Comparison of ENCODE assay signal across 8 mouse cellular contexts in the genomic region with DNA sequence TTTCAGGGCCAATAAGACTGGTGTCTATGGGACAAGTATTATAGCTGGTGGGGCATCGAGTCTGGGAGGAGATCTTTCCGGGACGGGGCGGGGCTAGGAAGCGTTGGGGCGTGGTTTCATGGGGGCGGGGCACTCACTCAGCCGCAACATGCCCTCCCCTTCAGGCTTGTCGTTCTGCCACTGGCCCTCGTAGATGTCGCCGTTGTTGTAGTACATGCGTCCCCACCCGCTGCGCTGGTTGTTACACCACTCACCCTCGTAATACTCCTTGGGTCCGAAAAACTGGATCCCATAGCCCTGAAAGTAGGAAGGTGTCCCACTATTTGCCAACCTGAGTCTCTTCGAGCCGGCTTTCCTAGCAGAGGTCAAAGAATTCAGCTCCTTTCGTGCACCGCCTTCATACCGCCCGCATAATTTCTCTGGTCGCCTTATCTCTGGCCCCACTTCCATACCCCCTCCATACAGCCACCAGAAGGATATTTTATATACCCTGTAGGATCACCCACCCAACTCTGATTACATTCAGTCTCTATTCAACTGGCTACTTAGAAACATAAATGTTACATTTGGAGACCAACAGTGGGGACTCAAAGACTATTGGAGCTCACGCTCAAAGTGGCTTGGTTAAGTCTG. TPM values are rescaled to one million over a fixed set of nuclear protein-coding genes. Genes with fewer than 3 reads are reported as not detected.
A peak's percentile ranks its signal among the peaks of the same experiment; 100 is the strongest.
DNase-seq lines count a peak whose midpoint lies in the region; ATAC-seq lines count a peak whose summit lies in the region.

No protein-coding gene starts in this region.

- H3K4me1 ChIP-seq in forebrain, embryonic 11.5 days (replicated peaks; ENCODE audit: control insufficient read depth, insufficient read depth, low read length) = no peaks in the 10 kb centered on the region

- H3K9ac ChIP-seq in forebrain, embryonic 11.5 days (ENCODE audit: low read length) = no peak overlapping the region

- 4% methylated on average over 25 of the region's 25 CpGs for WGBS in forebrain, embryonic 11.5 days

- H3K4me2 ChIP-seq in forebrain, embryonic 11.5 days (ENCODE audit: low read depth, low read length, severe bottlenecking) = peak overlapping the region; percentile 51

- ATAC-seq in forebrain, embryonic 11.5 days (replicated peaks; ENCODE audit: low FRiP score) = no peak
- peak; percentile 94 for ATAC-seq in megakaryocyte progenitor cell, adult 5-6 weeks (replicated peaks; ENCODE audit: poor library complexity)

- intact Hi-C loops in heart, postnatal 14 days (cut with DNase I) = no loop called here

- no peak overlapping the region for H3K27ac ChIP-seq in forebrain, embryonic 11.5 days (ENCODE audit: low read depth, low read length)

- no peaks in the 10 kb centered on the region for H3K9me3 ChIP-seq in forebrain, embryonic 11.5 days (ENCODE audit: control insufficient read depth, low read length)

- H3K36me3 ChIP-seq in forebrain, embryonic 11.5 days (ENCODE audit: control insufficient read depth, insufficient read depth, low read length) = no peaks in the 10 kb centered on the region

- peak; percentile 91 for DNase-seq in CD4-positive, CD25-positive, alpha-beta regulatory T cell, adult 2 months (ENCODE audit: low read depth, low spot score)
- peak; percentile 70 for DNase-seq in adrenal gland, adult 8-10 months
- DNase-seq in forebrain, embryonic 11.5 days (ENCODE audit: low spot score) = peak; percentile 77
- peak; percentile 77 to 84 for DNase-seq in heart, postnatal 14 days
- DNase-seq in kidney, postnatal 36 days = peak; percentile 88 to 93
- peak; percentile 89 for DNase-seq in spleen, postnatal 14 days (ENCODE audit: low spot score in 2 of 2)
- no peak for DNase-seq in left cerebral cortex, adult 9 months (ENCODE audit: low spot score in 2 of 2)

- H3K4me3 ChIP-seq in forebrain, embryonic 11.5 days (ENCODE audit: low read depth, low read length) = peak overlapping the region; percentile 11

- no peaks in the 10 kb centered on the region for H3K27me3 ChIP-seq in forebrain, embryonic 11.5 days (ENCODE audit: control insufficient read depth, insufficient read depth, low read length)

RNA-seq across cellular contexts. Expression of a gene that starts 7.6 kb away (rescaled TPM):
- total RNA-seq in adrenal gland, adult 8-10 months (2022) = not detected
- not detected in 2 replicates for polyA plus RNA-seq in forebrain, embryonic 11.5 days (2014; fragmentation: Nextera tagmentation; extraction: Ambion mirVana)
- under 1 TPM in 1 of 2 experiments, not detected in 1; 0.93 TPM for total RNA-seq in heart, postnatal 14 days (2021)
- total RNA-seq in megakaryocyte progenitor cell, adult 5-6 weeks (2015) = not detected in 2 replicates
- total RNA-seq in megakaryocyte progenitor cell, adult 5-6 weeks (2017) = not detected in 2 replicates

RNA-seq across cellular contexts. Expression of a gene that starts 24.4 kb away (rescaled TPM):
- total RNA-seq in adrenal gland, adult 8-10 months (2022) = 10 to 100 TPM; 11.5 to 13.5 (median 12.0) TPM
- polyA plus RNA-seq in forebrain, embryonic 11.5 days (2014; fragmentation: Nextera tagmentation; extraction: Ambion mirVana) = 9.6 and 9.8 TPM in 2 replicates
- total RNA-seq in heart, postnatal 14 days (2021) = 10 to 100 TPM; 17.2 to 19.5 TPM
- 66.5 and 68.6 TPM in 2 replicates for total RNA-seq in megakaryocyte progenitor cell, adult 5-6 weeks (2015)
- 13.5 and 20.8 TPM in 2 replicates for total RNA-seq in megakaryocyte progenitor cell, adult 5-6 weeks (2017)

RNA-seq across cellular contexts. Expression of a gene that starts 29.0 kb away (rescaled TPM):
- total RNA-seq in adrenal gland, adult 8-10 months (2022) = 10 to 100 TPM in 3 of 4 experiments, 1 to 10 TPM in 1; 9.8 to 22.3 (median 14.5) TPM
- 7.3 and 9.3 TPM in 2 replicates for polyA plus RNA-seq in forebrain, embryonic 11.5 days (2014; fragmentation: Nextera tagmentation; extraction: Ambion mirVana)
- total RNA-seq in heart, postnatal 14 days (2021) = 10 to 100 TPM; 10.6 to 12.1 TPM
- total RNA-seq in megakaryocyte progenitor cell, adult 5-6 weeks (2015) = 0.42 and 1.4 TPM in 2 replicates
- total RNA-seq in megakaryocyte progenitor cell, adult 5-6 weeks (2017) = 1.4 and 1.6 TPM in 2 replicates

RNA-seq across cellular contexts. Expression of a gene that starts 49.6 kb away (rescaled TPM):
- total RNA-seq in adrenal gland, adult 8-10 months (2022) = 10 to 100 TPM; 16.9 to 20.0 (median 18.5) TPM
- polyA plus RNA-seq in forebrain, embryonic 11.5 days (2014; fragmentation: Nextera tagmentation; extraction: Ambion mirVana) = 78.0 and 92.4 TPM in 2 replicates
- 10 to 100 TPM; 16.9 to 17.3 TPM for total RNA-seq in heart, postnatal 14 days (2021)
- total RNA-seq in megakaryocyte progenitor cell, adult 5-6 weeks (2015) = 60.0 and 60.4 TPM in 2 replicates
- 49.0 and 75.4 TPM in 2 replicates for total RNA-seq in megakaryocyte progenitor cell, adult 5-6 weeks (2017)

Comparison
In these comparisons a context has a peak if more than half of its experiments do, and no peak if none do; other contexts are left out.
1. DNase-seq: peak in CD4-positive, CD25-positive, alpha-beta regulatory T cell, adult 2 months (single experiment), adrenal gland, adult 8-10 months (single experiment), forebrain, embryonic 11.5 days (single experiment), heart, postnatal 14 days (2 of 2), kidney, postnatal 36 days (2 of 2) and spleen, postnatal 14 days (2 of 2); none in left cerebral cortex, adult 9 months (0 of 2).
2. RNA of a gene that starts 29.0 kb away (total RNA-seq): 9.8 to 22.3 TPM in adrenal gland, adult 8-10 months and 10.6 to 12.1 TPM in heart, postnatal 14 days; 0.42 to 1.6 TPM in megakaryocyte progenitor cell, adult 5-6 weeks; every median in the first group is over 4 times any median in the second.